Mouse (Mus musculus) frontal cortex, adult 2 months (tissue): ENCODE results near the gene Dpf3. TPM values are rescaled to one million over a fixed set of nuclear protein-coding genes. Genes with fewer than 3 reads are reported as not detected.

Experiments
- DNase-seq, 2 experiments: peaks; one replicate each; pipeline ENCODE4 v3.0.0; 2022; ENCODE audit warnings: low spot score in 1 of 2; ENCODE audit errors: extremely low spot score in 1 of 2
- polyA plus RNA-seq: library from polyadenylated mRNA; depleted of rRNA; stranded (reverse); fragments of >200 nt; gene quantifications from 2 replicates; pipeline ENCODE4 v1.2.3, GENCODE M21; 2012

Gene Dpf3
- polyA plus RNA-seq, 1 experiment = 7.3 TPM

DNA sequence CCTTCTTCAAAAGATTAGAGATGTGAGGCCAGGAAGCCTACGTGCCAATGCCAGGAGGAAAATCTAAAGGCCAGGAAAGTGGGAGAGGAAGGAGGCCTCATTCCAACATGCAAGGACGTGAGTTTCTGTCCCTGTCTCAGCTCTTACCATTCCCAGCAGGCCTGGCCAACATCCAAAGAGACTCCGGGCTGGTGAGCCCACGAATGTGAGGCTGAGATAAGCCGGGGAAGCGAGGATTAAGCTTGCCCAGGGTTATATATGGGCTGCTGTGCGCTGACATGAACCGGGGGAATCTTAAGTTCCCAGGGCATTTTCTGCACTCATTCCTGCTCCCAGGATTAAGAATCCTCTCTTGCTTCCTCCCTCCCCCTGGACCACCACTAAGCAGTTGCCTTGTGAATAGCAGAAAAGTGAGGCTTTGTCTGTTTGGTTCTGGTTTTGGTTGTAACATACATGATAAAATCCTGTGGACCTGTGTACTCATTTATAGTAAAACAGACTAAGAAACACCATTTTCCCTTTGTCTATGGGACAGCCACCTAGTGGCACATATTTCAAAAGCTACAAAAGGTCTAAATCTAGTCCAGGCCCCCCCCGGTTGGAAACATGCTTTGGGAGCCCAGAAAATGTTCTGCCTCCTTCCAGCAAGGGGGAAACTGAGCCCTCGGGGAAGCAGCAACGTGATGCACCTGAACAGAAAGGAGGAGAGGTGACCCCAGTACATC, 62.6 kb downstream of the Dpf3 start:
- DNase-seq = peak in 1 of 2 experiments; percentile 45

DNA sequence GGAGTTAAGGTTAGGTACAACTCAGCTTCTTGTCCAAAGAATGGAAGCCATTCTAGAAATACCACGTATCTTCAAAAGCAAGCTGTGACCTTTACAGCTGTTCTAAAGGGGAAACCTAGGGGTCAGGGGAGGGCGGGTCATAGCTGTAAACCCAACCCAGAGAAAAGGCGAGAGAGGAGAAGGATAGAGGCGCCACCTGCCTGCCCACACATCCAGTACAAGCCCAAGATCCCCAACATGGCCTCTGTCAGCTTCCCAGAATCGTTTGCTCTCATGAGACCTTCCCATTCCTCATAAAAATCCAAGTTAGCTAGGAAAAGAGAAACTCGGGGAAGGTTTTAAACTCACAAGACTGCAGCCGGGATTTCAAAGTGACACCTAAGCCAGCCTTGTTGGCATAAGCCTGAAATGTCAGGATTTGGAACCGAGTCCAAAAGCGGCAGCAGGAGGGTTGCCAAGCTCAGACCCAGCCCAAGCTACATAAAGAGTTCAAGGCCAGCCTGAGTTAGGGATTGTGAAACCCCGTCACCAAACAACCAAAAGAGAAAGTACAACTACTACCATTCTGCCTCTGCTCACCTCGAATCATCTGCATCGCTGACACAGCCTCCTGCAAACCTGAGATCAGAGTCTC, 63.3 kb downstream of the Dpf3 start:
- peak in 1 of 2 experiments; percentile 13 for DNase-seq

DNA sequence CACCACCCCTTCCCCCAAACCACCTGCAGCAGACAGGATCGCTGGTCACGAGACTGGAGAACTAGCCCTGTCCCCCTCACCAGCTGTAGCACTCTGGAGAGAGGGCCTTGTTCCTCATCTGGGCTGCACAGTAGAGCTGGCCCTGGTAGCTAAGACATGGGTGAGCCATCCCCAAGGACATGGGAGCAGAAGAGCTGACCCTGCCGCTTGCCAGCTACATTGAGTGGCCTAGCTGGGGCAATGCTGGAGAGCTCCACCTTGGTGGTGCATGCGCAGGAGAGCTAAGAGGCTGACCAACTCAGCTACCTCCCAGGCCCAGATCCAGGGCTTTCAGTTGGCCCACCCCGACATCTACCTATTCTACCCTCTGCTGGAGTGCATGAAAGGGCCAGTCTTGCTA, 67.2 kb downstream of the Dpf3 start:
- DNase-seq = no peak

DNA sequence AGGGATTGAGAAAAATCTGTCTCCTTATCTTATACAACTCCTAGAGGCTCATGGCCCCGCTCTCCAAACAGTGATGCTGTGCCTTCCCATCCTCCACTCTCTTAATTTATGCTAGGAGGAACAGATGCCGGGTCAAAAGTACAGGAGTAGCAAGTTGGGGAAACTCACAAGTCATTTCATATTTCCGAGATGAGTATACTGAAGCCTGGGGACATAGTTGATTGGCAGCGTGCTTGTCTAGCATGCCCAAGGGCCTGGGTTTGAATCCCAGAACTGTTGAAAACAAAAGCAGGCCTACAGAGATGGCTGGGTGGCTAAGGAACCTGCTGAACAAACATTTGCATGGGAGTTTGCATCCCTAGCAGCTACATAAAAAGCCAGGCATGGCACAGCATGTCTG, 72.3 kb downstream of the Dpf3 start:
- no peak for DNase-seq

DNA sequence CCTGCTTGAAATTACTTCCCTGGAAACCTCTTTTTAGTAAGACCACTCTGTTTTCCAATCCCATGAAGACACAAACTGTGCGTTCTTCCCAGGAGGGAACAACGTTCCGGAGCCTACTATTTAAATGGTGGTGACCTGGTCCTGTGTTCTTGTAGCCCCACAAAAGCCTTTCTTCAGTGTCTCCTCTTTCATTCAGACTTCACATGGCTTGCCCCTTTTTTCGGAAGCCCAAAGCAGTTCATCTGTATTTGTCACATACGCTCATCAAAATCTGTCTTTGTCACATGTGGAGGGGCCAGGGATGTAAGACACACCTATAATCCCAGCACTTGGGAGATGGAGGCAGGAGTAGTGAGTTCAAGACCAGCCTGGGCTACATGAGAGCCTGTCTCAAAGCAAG, 73.8 kb downstream of the Dpf3 start:
- DNase-seq = no peak

DNA sequence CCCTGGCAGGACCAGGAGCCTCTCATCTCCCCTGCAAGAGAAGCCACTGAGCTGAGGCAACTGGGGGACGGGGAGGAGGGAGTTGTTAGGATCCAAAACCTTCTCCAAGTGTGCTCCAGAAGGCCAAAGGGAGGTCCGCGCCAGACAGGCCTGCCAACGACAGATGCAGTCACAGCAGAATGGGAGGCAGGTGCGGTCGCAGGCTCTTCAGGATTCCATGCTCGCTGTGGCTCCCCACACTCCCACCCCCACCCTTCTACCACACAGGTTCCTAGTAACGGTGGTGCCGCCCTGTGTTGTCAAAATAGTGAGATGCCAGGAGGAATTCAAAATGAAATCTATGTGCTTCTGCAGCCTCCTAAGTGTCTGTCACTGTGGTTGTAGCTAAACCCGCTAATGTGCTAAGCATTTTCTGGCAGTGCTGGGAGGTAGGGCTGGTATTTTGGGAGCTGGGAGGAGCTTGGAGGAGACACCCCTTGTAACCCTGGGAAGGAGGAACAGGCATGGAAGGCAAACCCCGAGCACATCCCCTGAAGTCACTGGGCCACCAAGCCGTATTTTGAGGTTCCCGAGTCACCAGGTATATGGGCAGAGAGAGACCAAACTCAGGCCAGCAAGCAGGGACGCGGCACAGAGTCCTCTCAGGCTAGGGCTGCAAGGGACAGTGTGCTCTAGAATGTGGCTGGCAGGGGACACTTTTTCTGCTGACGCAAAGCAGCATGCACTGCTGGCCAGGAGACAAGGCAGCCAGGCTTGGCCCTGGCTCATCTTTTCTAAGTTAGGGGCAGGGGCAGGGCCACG, 75.6 kb downstream of the Dpf3 start:
- DNase-seq = peak; percentile 15 to 55

DNA sequence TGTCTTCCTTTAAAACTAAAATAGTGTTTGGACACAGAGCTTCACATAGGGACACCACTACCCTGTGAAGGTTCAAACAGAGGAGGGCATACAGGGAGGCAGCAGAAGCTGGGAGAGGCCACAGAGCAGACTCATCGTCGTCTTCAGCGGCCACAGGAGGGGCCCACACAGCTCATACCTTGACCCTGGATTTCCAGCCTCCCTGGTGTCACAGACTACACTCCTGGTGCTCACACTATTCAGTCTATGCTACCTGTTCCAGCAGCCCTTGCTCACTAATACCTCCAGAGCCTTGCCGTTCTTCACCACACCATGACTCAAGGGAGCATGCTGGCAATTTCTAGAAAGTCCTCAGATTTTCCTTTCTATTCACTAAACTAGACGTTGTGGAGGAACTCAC, 76.5 kb downstream of the Dpf3 start:
- DNase-seq = no peak

DNA sequence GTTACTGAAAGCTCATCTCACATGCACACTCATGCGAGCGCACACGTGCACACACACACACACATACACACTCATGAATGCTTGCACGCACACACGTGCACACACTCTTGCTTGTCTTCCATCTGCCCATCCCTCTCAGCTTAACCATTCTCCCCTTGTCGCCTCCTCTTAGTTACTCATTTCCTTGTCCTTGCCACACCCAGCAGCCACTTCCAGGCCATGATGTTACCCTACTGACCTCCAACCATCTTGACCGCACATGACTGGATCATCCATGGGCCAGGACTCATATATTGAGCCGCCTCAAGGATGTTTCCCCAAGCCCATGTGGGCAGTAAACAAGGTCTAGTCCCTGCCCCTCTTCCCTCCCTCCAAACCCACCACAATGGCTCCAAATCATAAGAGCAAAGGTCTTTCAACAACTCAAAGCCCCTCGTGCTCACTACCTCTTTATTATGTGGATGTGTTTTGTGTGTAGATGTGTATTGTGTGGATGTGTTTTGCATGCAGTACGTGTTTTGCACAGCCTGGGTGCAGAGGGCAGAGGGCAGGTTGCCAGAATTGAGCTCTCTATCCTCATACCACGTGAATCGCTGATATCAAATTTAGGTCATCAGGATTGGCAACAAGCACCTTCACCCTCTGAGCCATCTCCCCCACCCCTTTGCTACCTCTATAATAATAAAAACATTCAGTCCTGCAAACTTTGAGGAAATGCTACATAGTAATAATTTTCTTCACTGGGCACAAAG, 82.0 kb downstream of the Dpf3 start:
- DNase-seq = no peak

DNA sequence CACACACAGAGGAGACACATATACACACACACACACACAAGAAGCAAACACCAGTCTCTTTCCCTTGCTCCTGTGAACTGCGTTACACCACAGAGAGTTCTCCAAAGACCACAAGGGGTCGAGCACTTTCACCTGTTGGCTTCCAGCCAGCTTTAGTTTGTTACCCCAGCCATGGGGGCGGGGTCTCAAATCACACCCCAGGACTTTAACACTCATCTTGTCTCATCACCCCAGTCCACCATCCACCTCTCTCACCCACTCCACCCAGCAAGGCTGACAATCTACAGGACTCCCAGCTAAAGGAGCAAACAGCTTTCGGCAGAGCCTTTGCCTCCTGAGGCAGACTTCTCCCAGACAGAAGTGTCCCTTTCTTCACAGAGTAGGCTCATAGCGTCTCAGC, 85.2 kb downstream of the Dpf3 start:
- DNase-seq = no peak

DNA sequence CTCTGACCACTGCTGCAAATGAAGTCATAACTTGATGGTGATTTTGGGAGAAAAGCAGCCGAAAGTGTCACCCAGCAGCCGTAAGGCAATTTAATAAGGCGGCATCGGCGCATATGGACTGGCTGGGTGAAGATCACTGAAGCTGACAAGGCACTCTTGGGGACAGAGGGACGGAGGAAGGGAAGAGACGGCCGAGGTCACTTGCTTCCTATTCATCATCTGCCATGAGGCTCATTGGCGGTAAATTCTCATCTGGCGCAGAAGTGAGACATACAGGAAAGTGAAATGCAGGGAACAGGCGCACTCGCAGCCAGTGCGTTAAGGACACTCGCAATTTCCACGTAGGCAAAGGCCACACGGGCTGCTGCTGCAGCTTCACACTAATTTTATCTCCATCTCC, 95.5 kb downstream of the Dpf3 start:
- no peak for DNase-seq

DNA sequence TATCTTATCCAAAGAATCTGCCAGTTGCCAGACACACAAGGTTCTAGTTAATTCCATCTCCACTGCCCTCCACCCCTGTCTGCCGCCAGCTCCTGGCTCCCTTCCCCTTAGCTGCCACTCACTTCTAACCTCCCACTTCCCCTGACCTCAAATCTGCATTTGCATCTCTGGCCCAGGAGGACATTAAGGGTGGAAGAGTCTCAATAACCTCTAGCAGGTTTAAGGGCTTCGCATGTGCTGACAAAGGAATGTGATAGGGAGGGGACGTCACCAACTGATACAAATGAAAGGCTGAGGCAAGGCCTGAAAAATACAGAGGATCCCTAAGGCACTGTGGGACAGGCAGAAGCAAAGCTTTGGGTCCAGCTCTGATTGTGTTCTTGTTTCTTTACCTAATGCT, 100.0 kb downstream of the Dpf3 start:
- no peak for DNase-seq

DNA sequence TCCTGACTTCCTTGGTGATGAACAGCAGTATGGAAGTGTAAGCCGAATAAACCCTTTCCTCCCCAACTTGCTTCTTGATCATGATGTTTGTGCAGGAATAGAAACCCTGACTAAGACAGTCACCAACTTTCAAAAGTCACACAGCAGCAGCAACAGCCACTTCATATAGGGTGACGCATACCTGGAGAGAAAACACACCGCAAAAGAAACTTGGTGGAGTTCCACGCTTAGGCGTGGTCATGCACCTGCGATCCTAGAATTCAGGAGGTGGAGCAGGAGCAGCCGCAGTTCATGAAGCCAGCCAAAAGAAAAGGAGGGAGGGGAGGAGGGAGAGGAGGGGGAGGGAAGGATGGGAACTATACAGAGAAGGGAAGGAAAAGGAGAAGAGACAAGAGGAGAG, 106.4 kb downstream of the Dpf3 start:
- DNase-seq = no peak

DNA sequence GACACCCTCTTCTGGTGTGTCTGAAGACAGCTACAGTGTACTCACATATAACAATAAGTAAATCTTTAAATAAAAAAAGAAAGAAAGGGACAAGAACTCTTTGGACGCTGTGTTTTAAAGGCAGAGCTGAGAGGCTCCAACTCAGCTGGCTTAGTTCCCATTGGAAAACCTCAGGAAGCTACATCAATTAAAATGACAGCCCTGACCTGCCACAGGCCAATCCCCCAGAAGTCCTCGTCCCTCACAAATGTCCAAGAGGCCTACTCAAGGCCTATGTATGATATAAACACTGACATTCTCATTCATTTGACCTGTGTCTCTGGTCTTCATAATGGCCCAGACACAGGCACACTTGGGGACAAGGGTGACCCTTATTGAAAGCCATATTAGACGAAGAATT, 107.5 kb downstream of the Dpf3 start:
- DNase-seq = no peak

DNA sequence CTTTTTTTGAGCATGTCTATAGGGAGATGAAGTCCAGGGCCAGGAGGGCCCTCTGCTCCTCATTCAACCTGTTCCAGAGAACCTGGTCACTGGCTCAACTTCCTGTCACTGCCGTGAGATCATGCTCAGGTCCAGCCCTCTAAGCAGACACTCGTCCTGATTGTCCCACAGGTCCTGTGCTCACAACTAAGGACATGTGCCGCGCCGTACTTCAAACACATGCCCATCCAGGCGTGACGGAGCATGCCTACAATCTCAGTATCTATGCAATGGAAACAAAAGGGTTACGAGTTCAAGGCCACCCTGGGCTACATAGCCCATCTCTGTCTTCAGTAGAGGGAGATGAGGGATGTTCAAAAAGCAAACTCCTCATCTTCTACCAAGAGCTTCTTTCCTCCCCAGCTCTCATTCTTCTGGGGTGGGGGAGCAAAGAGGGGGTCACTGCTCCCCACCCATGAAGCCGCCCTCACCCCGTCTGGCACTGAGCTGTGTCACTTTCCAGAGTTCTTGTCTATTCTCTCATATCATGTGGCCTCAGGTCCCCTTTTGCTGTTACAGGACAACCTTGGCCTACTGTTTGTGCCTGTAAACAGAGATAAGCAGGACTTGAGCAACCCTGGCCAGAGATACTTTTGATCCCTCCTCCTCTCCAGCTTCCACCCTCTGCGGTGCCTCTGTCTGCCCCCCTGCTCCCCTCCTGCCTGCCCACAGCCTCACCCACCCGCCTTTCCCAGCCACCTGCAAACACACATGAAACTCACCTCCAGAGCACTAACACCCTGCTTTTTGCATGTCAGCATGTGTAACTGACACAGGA, 112.3 kb downstream of the Dpf3 start:
- DNase-seq = no peak

DNA sequence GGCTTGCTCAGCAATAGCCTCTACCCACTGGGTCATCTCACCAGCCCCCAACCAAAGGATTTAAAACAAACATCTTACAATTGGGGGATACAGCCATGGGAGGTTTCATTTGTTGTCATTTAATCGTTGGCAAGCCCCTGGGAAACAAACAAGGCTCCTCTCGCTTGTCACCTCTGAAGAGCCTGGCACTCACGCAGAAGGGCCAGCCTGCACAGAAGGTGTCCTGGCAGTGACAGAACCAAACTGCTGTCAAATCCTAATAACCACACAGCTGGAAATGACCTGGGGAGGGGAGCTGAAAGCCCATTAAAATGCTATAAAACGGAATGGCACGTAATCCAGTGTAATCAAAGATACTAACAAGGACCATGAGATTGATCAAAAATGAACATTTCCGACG, 114.4 kb downstream of the Dpf3 start:
- DNase-seq = no peak

DNA sequence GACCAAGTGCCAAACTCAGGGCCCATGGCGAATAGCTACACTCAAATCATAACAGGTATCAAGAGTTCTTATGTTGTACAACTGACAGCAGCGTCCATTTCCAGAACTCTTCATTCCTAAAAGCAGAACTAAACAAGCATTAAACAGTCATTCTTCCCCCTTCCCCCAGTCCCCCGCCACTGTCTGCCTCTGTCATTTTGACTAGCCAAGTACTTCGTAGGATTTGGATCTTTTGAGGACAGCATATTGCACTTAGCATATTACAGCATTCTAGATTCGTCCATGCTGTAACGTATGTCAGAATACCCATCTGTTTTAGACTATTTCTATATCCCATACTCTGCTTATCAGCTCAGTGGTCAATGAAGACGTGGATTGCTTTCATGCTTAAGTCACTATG, 115.2 kb downstream of the Dpf3 start:
- DNase-seq = no peak

DNA sequence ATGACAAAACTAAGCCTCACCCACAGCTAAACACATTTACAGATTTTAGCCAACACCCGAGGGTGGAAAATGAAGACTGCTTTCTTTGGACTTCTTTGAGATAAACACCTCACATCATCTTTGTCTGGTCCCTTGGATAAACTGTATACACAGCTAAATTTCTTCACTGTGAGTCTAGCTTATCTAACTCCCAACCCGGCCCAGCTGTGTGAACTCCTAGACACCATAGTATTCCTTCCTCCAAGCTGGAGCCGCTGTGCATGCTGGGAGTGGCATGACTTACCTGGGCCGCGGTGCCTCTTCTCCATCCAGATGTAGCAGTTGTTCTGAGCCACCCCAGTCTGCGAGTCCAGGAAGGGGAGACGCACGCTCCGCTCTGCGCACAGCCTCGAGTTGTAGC, 117.3 kb downstream of the Dpf3 start:
- DNase-seq = no peak

DNA sequence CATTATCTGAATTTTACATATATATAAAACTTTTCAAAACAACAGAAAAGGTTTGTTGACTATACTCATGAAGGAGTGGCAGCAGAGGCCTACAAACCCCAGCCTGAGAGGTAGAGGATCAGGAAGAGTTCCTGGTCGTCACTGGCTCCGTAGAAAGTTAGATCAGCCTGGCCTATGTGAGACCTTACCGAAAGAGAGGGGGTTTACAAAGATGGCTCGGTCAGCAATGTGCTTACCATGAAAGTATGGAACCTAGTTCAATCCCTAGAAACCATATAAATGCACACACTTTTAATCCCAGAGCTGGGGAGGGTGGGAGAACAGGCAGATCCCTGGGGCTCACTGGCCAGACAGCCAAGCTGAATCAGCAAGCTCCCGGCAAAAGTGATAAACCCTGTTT, 118.1 kb downstream of the Dpf3 start:
- DNase-seq = no peak

DNA sequence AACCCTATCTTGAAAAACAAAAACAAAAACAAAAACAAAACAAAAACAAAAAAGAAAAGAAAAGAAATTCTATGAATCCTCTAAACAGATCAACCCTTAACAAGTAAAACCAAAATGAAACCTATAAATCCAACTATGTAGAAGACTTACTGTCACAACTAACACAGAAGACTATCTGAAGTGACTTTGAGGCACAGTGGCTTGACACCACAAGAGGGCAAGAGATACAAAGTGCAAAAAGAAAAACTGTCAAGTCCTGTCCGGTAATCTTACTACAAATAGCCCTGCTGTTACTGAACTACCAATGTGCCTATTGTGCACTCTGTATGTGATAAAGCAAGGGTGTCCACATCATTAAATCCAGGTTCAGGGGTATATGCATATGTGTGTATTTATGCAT, 120.0 kb downstream of the Dpf3 start:
- DNase-seq = no peak

DNA sequence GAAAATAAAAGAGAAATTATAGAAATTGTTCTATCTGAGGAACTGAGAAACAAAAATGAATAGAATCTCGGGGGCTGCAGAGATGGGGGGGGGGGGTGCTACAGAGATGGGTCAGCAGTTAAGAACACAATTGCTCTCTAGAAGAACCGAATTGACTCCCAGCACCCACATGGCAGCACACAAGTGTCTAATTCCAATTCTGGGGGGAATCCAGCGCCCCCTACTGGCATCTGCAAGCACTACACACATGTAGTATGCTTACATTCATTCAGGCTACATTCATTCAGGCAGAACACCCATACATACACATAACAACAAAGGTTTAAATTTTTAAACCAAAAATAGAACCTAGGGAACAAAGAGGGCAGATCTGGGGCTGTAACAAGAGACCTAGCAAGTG, 122.7 kb downstream of the Dpf3 start:
- no peak for DNase-seq
